Mouse (Mus musculus) stomach, postnatal 0 days (tissue): ENCODE measurements around the gene Spint1. TPM values are rescaled to one million over a fixed set of nuclear protein-coding genes. Genes with fewer than 3 reads are reported as not detected.

ENCODE experiments used
- ATAC-seq: fragments of 200-750 bp; cut with Nextera tagmentation; 2 replicates; pipeline ENCODE4 v1.8.0; 2017; ENCODE audit not compliant: low FRiP score, low TSS enrichment
- DNase-seq: peaks from one replicate; pipeline ENCODE4 v3.0.0-alpha.2; 2016; ENCODE audit warnings: low spot score
- H3K27ac ChIP-seq: fragments of 300-500 bp; sonication (generic); replicated peaks from 2 replicates; pipeline ENCODE4 v1.5.1; 2014; ENCODE audit warnings: mild to moderate bottlenecking, control low read depth
- H3K27me3 ChIP-seq: fragments of 300-500 bp; sonication (generic); 2 replicates; pipeline ENCODE4 v1.6.1; 2014; ENCODE audit warnings: low read length; ENCODE audit not compliant: control insufficient read depth, insufficient read depth
- H3K36me3 ChIP-seq: fragments of 300-500 bp; sonication (generic); 2 replicates; pipeline ENCODE4 v1.6.1; 2014; ENCODE audit warnings: low read length, mixed read lengths; ENCODE audit not compliant: control insufficient read depth, insufficient read depth
- H3K4me1 ChIP-seq: fragments of 300-500 bp; sonication (generic); replicated peaks from 2 replicates; pipeline ENCODE4 v1.6.1; 2014; ENCODE audit warnings: antibody characterized with exemption; ENCODE audit not compliant: control insufficient read depth, insufficient read depth
- H3K4me2 ChIP-seq: fragments of 300-500 bp; sonication (generic); replicated peaks from 2 replicates; pipeline ENCODE4 v1.6.1; 2014; ENCODE audit warnings: low read depth, mild to moderate bottlenecking, control low read depth, moderate library complexity
- H3K4me3 ChIP-seq: fragments of 300-500 bp; sonication (generic); 2 replicates; pipeline ENCODE4 v1.5.1; 2014; ENCODE audit warnings: low read depth, low read length, control low read depth
- H3K9ac ChIP-seq: fragments of 300-500 bp; sonication (generic); 2 replicates; pipeline ENCODE4 v1.6.1; 2014; ENCODE audit warnings: mild to moderate bottlenecking, low read length, control low read depth, mixed read lengths
- H3K9me3 ChIP-seq: fragments of 300-500 bp; sonication (generic); 2 replicates; pipeline ENCODE4 v1.6.1; 2016; ENCODE audit warnings: low read length; ENCODE audit not compliant: control insufficient read depth
- CTCF ChIP-seq: IDR thresholded peaks from 2 replicates; pipeline ENCODE4 v1.5.1; 2016; ENCODE audit warnings: antibody characterized with exemption, low read depth, mild to moderate bottlenecking, moderate library complexity
- EP300 ChIP-seq: optimal IDR thresholded peaks from 2 replicates; pipeline ENCODE3; 2016; ENCODE audit warnings: antibody characterized with exemption
- WGBS: fragments of 180-500 bp; shearing (Covaris S2); extraction: QIAGEN DNeasy Blood & Tissue Kit; methylation state at CpG from one replicate; pipeline ENCODE4 v1.1.7; 2014; 5-methylcytosine and 5-hydroxymethylcytosine counted together
- polyA plus RNA-seq: library from polyadenylated mRNA; unstranded; fragments of >200 nt; fragmentation: Nextera tagmentation; extraction: Ambion mirVana; gene quantifications from 2 replicates; pipeline ENCODE4 v1.2.1, GENCODE M21; 2015

Gene Spint1
- polyA plus RNA-seq, 1 experiment from 2014 or later = 70.9 TPM

DNA sequence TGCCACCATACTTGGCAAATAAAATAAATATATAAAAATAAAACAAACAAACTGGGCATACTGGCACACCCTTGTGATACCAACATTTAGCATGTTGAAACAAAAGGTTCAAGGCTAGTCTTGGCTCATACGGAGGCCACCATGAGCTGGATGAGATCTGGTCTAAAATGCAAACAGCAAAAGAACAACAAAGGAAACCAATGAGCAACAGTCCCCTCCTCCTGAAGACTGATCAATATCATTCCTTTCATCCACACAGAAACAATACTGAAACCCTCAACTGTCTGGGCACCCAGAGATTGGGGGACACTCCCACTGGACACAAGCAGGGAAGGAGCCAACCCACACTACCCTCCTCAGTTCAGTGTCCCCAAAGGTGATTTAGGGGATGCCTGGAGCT is 39.7 kb upstream of the Spint1 start:
- no peaks in the 10 kb centered on the region for H3K36me3 ChIP-seq
- H3K9ac ChIP-seq = no peak overlapping the region
- ATAC-seq (no peak), DNase-seq (no peak)
- H3K27ac ChIP-seq = no peak overlapping the region
- TF ChIP-seq EP300 (no peak), CTCF (no peak)
- H3K4me1 ChIP-seq = peaks cover 2% of the 10 kb centered on the region; the same call in 1 of the 2 replicates
- no peaks in the 10 kb centered on the region for H3K27me3 ChIP-seq
- H3K4me2 ChIP-seq = no peak overlapping the region
- no peak overlapping the region for H3K4me3 ChIP-seq
- H3K9me3 ChIP-seq = no peaks in the 10 kb centered on the region
- 59% methylated on average over 1 of the region's 1 CpGs for WGBS

- H3K4me1 ChIP-seq = peaks cover 2% of the 10 kb centered on the region; the same call in 1 of the 2 replicates
- no peak overlapping the region for H3K4me3 ChIP-seq
- no peak overlapping the region for H3K4me2 ChIP-seq
- ATAC-seq (no peak), DNase-seq (no peak)
- 56% methylated on average over 1 of the region's 1 CpGs for WGBS
- no peak overlapping the region for H3K27ac ChIP-seq
- no peak overlapping the region for H3K9ac ChIP-seq
- no peaks in the 10 kb centered on the region for H3K9me3 ChIP-seq
- H3K36me3 ChIP-seq = no peaks in the 10 kb centered on the region
- H3K27me3 ChIP-seq = no peaks in the 10 kb centered on the region
- no peak for TF ChIP-seq EP300
- TF ChIP-seq CTCF = no peak
Measured at GRCm38 (mm10) chr2:119198049-119198448, 39.1 kb upstream of the Spint1 start.

DNA sequence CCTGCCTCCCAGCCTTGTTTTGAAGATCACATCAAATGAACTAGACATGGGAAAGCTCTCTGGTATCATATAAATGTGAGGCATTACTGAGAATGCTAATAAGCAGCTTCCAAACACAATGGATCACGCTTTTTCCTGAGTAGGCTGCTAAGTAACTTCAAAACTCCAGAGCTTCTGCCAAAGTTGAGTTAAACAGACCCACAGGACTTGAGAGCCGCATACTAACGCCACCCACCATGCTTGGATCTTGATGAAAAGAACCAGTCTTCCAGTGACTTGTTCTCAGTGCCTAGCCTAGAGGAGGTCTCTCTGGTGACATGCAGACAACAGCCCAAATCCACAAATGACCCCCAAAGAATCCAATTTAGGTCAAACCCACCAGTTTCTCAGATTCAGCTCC is 38.2 kb upstream of the Spint1 start:
- no peak overlapping the region for H3K9ac ChIP-seq
- no peaks in the 10 kb centered on the region for H3K27me3 ChIP-seq
- H3K9me3 ChIP-seq = no peaks in the 10 kb centered on the region
- 60% methylated on average over 3 of the region's 3 CpGs for WGBS
- TF ChIP-seq EP300 (no peak), CTCF (no peak)
- H3K4me1 ChIP-seq = peaks cover 2% of the 10 kb centered on the region; the same call in 1 of the 2 replicates
- no peak overlapping the region for H3K27ac ChIP-seq
- ATAC-seq (no peak), DNase-seq (no peak)
- H3K36me3 ChIP-seq = no peaks in the 10 kb centered on the region
- no peak overlapping the region for H3K4me2 ChIP-seq
- no peak overlapping the region for H3K4me3 ChIP-seq

DNA sequence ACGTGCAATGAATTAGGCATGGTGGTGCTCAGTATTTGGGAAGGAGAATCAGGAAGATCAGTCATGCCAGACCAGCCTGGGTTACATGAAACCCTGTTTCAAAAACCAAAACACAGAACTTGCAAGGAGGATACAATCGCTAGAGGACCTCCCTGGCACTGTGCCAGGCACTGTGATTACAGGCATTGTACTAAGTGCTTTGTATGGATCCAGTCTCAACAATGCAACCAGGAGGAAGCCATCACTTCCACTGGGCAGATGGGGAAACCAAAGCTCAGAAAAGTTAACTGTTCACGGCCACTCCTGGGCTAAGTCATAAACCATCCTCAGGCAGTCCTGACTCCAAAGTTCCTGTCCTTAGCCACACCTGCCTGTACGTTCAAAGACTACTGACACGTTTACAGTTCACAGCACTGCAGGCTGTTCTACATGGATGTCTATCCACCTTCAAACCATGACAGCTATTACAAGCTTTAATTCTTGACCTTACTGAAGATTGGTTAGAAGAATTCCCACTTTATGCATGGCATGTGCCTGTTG is 34.2 kb upstream of the Spint1 start:
- peak; percentile 43 for DNase-seq

DNA sequence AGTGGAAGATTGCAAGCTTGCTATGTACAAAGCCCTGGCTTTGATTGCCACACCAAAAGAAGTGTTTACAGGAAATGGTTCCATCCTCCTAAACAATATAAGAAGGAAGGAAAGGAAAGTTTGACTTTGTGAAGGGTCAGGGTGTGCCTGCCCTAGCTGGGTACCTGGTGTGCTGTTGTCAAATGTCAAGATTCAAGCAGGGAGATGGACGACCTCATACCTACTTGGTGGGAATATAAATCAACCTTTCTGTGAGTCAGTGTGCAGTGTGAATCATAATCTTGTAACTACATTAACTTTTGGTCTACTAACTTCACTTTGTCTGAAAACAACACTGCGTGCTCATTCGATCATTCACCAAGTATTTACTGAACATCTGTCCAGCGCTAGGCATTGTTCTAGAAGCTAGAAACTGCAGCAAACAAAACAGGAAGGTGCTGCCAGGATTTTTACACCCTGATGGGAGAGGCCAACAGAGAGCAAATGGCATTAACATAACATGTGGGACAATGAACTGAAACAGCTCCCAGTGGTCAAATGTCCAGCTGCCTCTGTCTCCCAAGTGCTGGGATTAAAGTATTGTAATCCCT is 33.2 kb upstream of the Spint1 start:
- Histone ChIP-seq H3K9me3 (no peaks in the 10 kb centered on the region), H3K9ac (no peak overlapping the region), H3K4me2 (no peak overlapping the region), H3K4me1 (no peaks in the 10 kb centered on the region; the same call in 1 of the 2 replicates), H3K4me3 (no peak overlapping the region), H3K36me3 (no peaks in the 10 kb centered on the region), H3K27ac (peak overlapping the region; percentile 61), H3K27me3 (no peaks in the 10 kb centered on the region)
- peak; percentile 43 for ATAC-seq
- no peak for DNase-seq
- TF ChIP-seq EP300 (no peak), CTCF (no peak)
- WGBS = 51% methylated on average over 4 of the region's 4 CpGs

More for the DNA sequence above, 34.2 kb upstream of the Spint1 start:
- Histone ChIP-seq H3K27ac (peak overlapping the region; percentile 45), H3K4me1 (peaks cover 1% of the 10 kb centered on the region; the same call in 1 of the 2 replicates), H3K4me3 (no peak overlapping the region), H3K4me2 (no peak overlapping the region), H3K9me3 (no peaks in the 10 kb centered on the region), H3K36me3 (no peaks in the 10 kb centered on the region), H3K27me3 (no peaks in the 10 kb centered on the region), H3K9ac (no peak overlapping the region)
- TF ChIP-seq CTCF = no peak
- no peak for TF ChIP-seq EP300
- 21% methylated on average over 5 of the region's 5 CpGs for WGBS
- ATAC-seq = peak; percentile 17; the same call in 1 of the 2 replicates

DNA sequence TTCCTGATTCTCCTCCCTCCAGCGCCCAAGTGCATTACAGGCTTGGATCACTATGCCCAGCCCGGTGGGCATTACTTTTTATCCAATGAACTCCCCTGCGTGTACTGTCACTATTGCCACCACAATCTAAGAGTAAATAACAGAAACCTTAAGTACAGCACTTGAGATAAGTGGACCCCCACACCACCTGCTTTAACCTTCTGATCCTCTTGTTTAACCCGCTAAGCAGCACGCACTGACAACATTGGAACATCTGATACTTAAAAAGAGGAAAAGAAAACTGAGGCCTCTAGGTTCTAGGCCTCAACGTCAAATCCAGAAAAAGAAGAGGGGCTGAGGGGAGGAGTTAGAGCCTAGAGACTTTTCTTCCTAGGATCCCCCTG is 29.2 kb upstream of the Spint1 start:
- no peak for ATAC-seq
- peak overlapping the region; percentile 90 for H3K27ac ChIP-seq
- no peaks in the 10 kb centered on the region for H3K9me3 ChIP-seq
- peaks cover 10% of the 10 kb centered on the region for H3K36me3 ChIP-seq
- peak overlapping the region; percentile 66 for H3K9ac ChIP-seq
- no peaks in the 10 kb centered on the region for H3K4me1 ChIP-seq
- WGBS = 9% methylated on average over 6 of the region's 6 CpGs
- H3K4me2 ChIP-seq = peak overlapping the region; percentile 66
- no peaks in the 10 kb centered on the region for H3K27me3 ChIP-seq
- H3K4me3 ChIP-seq = peak overlapping the region; percentile 58
- TF ChIP-seq EP300 (no peak), CTCF (no peak)
- DNase-seq = no peak
